Mouse (Mus musculus) kidney, adult 2 months (tissue): ENCODE measurements at regions not wholly inside any gene's neighbourhood (a gene's known extent, or its start where the extent isn't known, plus 50 kb on each side); places are given as distances from the start of the nearest gene placed in this dataset.

ENCODE experiments used
- CTCF ChIP-seq: fragments of 200-500 bp; conservative IDR thresholded peaks from 2 replicates; pipeline ENCODE4 v1.5.1; 2011; ENCODE audit warnings: low read depth, mild to moderate bottlenecking, control low read depth, low read length, moderate library complexity, mixed read lengths; ENCODE audit not compliant: insufficient read depth, insufficient read length
- POLR2A ChIP-seq: fragments of 200-500 bp; IDR thresholded peaks from one replicate; pipeline ENCODE4 v1.6.1; 2011; ENCODE audit warnings: low read depth, low read length, control low read depth

DNA sequence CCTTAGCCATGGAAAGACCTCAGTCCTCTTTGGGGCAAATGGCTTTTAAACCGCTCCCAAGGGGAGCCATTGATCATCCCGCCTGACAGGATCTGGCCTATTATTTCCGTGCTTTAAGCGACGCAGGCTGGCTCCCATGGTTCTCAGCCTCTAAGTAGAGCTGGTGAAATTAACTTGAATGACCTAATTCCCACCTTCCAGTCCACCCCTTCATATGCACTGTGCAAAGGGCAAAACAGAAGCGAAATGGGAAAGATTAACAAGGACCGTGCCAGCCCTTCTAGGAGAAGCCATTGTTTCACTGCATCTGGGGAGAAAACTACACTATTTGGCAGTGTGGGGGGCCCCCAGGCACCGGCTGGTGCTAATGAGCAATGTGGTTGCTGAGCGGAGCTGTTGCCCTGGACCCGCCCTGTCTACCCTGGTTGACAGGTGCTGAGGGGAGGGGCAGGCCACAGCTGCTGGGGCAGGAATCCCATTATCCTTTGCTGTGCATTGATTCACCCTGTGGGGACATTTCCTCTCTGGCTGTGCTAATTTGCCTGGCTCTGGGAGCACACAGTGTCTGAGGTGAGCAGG, 378.3 kb upstream of the Id2 start:
- TF ChIP-seq POLR2A (no peak), CTCF (no peak)
